Mouse (Mus musculus): ENCODE measurements around the gene Tex44. TPM values are rescaled to one million over a fixed set of nuclear protein-coding genes. Genes with fewer than 3 reads are reported as not detected.
A peak's percentile ranks its signal among the peaks of the same experiment; 100 is the strongest.

Tex44 gene
- total RNA-seq, 2 experiments from 2014 or later, result not detected

GRCm38 (mm10) chr1:86443386-86444172 lies 17.4 kb downstream of the Tex44 start:
- no peak for DNase-seq (ENCODE audit: low spot score in 2 of 2)

DNA sequence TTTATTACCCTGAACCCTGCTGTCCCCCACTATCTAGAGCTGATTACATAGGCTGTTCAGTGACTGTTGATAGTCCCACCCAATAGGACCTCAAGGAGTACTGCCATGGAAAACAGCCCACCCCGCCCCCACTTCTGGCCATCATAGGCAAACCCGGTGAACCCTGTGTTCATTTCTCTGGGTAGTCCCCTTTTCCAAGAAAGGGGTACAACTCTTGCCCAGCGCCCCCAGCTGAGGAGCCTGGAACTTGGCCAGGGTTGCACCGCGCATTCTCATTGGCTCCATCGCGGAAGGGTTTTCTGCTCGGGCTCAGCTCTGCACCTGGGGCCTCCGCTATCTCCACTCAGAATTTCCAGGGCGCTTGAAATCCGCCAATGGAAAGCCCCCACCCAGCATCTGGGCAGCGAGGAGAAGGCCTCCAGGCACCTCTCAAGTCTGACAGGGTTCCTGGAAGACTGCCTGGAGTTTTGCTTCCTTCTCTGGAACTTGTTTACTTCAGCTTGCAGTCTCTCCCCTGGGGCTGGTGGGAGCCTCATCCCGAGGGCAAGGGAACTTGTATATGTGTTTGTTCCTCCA lies 21.6 kb downstream of the Tex44 start:
- peak in 1 of 2 experiments; percentile 46 for DNase-seq (ENCODE audit: low spot score in 2 of 2)

DNA sequence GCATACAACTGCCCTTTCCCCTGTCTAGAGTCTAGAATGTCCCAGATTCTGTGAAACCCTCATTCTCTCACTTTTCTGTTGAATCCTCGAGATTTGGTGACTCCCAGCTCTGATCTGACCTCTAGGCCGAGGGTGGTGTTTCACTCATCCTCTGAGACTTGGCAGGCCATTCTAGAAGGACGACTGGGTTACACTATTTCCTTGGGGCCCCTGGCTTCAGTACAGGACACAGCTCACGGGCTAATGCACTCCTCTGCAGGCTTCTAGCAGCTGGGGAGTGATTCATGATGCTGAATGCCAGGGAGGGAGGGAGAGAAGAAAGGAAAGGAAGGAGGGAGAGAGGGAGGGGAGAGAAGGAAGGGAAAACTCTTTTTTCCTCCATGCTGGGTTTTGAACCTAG lies 22.1 kb downstream of the Tex44 start:
- DNase-seq (ENCODE audit: low spot score in 2 of 2), result peak in 1 of 2 experiments; percentile 34

DNA sequence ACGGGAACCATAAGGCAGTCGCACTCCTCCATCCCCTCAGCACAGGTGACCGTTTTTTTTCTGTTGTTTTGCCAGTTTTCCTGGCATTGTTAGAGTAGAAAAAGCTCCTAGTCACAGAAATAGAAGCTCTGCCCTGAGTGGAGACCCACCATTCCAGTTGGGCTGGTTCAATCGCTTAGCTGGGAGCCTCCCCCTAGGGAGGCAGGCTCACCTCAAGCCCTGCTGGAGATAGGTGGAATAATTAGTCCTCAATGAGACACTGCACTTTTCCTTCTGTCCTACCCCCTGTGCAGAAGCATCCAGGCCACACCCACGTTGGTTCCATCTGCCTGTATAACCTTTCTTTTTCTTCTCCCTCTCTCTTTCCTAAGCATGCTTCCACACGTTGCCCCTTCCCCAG lies 23.8 kb downstream of the Tex44 start:
- no peak for DNase-seq (ENCODE audit: low spot score in 2 of 2)

GRCm38 (mm10) chr1:86452713-86453112 lies 26.6 kb downstream of the Tex44 start:
- no peak for DNase-seq (ENCODE audit: low spot score in 2 of 2)

DNA sequence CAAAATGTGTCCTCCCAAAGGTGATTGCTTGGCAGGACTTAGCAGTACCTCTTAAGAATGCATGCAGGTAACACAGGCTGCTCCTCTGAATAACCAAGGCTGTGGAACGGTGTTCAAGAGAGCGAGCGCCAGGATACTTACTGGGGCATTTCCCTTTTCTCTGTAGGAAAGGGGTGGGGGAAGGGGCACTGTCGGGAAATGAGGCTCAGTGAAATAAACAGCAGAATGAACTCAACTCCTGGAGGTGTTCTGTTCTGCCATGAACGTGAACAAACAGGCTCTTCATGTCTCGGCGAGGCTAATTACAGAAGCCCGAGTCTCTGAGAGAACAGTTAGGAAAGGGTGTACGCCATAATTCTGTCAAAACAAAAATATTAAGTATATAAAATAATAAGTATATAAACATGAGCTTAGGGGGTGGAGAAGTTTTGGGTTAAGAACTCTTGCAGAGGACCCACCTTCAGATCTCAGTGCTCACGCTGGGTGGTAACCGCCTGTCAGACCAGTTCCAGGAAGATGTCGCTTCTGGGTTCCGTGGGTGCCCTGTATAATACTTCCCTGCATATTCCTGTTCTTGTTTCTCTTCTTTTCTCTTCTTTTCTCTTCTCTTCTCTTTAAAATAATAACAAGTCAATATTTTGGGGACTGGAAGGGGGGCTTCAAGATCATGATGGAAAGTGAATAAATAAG lies 30.9 kb downstream of the Tex44 start:
- DNase-seq (ENCODE audit: low spot score in 2 of 2), result no peak

DNA sequence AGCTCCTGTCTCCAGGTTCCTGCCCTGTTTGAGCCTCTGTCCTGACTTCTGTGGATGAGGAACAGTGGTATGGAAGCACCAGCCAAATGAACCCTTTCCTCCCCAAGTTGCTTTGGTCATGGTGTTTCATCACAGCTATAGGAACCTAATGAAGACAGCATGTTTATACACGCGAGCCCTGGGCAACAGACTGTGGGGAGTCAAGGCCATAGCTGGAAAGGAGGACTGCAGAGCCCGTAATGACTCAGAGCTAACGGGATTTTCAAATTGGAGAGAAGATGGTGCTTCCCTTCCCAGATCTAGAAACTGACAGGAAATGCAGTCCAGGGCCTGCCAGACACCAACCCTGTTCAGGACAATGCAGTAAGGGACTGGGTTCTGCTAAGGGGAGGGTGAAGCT lies 33.2 kb downstream of the Tex44 start:
- DNase-seq (ENCODE audit: low spot score in 2 of 2), result no peak

DNA sequence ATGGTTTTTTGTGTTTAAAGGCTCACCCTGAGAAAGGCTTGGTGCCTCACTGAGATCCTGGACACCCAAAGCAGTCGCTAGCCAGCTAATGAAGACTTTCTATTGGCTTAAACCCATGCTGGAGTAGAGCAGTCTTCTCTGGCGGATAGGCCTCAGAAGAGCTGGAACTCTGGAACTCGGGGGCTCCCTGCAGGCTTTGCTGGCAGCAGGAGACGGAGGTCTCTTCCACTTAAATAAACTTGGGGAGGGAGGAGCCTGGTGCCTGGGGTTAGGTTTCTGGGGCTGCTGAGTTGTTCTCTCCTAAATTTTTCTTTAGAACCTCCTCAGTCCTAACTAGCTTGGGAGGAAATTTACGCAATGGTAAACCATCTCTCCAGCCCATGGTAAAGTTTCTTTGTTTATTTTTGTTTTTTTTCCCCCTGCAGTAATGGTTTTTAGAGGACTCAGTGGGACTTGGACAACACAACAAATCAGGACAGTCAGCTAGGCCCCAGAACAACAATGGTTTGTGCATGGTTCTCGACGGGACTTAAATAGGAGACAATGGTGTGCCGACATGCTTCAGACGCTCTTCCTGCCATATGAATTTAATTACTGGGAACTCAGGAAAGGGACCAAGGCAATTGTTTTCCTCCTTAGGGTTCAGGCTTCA lies 38.2 kb downstream of the Tex44 start:
- no peak for DNase-seq (ENCODE audit: low spot score in 2 of 2)

- peak in 1 of 2 experiments; percentile 19 for DNase-seq (ENCODE audit: low spot score in 2 of 2)
Measured at GRCm38 (mm10) chr1:86464875-86465224, 38.7 kb downstream of the Tex44 start.

- no peak for DNase-seq (ENCODE audit: low spot score in 2 of 2)
Measured at GRCm38 (mm10) chr1:86467416-86467815, 41.3 kb downstream of the Tex44 start.

- no peak for DNase-seq (ENCODE audit: low spot score in 2 of 2)
Measured at GRCm38 (mm10) chr1:86469876-86470275, 43.7 kb downstream of the Tex44 start.

DNA sequence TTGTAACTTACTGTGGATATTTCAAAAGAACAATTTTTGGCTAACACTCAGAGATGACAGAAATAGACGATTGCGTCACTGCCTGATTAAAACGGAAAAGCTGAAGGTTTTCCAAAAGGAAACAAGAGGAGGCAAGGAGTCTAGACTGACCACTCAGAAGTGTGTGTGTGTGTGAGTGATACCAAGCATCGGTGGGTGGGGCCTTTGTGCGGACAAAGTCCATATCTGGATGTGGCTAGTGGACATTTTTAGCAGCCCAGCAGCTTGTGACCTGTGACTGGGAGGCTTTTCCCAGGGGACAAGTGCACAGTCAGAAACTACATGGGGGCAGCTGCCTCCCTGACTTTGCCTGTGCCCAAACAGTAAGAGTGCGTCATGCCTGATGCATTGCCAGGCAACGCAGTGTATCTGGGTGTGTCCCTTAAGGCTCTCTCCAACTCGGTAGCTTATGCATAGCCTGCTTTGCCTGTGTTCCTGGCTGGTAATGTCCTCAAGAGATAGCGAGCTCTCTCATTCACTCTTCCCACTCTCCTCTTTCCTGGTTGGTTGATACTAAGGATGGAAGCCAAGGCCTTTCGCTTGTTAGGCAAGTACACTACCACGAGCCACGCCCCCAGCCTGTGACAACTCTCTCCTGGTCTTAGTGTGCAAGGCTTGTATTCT lies 44.5 kb downstream of the Tex44 start:
- peak in 1 of 2 experiments; percentile 70 for DNase-seq (ENCODE audit: low spot score in 2 of 2)

DNA sequence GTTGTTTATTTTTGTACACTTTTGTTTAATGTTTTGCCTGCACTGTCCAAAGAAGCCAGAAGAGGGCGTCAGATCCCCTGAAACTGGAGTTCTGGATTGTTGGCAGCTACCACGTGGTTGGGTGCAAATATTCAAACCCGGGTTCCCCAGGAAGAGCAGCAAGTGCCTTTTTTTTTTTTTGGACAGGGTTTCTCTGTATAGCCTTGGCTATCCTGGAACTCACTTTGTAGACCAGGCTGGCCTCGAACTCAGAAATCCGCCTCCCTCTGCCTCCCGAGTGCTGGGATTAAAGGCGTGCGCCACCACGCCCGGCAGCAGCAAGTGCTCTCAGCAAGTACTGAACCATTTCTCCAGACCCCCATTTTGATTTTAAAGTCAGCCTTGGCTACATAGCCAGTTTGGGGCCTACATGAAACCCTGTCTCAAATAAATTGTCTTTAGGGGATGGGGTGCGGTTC lies 45.4 kb downstream of the Tex44 start:
- peak in 1 of 2 experiments; percentile 44 for DNase-seq (ENCODE audit: low spot score in 2 of 2)

DNA sequence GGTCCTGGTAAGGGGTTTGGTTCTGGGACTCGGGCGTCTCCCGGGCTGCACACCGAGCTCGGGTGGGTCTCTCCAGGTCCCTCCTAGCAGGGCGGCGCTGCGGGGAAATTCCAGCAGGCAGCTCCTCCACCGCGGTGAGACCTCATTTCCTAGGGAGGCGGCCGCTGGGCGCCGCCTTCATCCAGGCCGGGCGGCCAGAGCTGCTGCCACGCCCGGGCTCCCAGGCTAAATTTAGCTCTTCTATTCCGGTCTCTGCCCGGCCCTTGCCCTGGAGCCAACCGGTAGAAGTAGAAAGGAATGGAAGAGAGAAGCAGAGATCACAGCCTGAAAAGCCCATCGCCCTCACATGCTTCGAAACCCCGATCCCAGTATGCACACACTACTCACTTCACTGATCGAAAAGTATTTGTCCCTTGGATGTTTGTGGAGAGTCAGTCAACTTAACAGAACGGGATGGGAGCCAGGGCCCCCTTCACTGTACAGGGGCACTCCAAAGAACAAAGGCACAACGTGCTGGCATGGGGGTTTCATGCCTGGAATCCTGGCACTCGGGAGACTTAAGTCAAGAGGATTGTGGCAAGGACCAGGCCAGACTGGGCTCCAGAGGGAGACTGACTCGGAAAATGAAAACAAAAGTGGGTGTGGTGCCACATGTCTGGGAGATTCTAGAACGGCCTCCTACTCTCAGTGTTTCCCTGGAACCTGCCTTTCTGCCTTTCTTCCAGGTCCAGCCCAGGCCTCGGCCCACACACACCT lies 46.2 kb downstream of the Tex44 start:
- peak; percentile 63 to 75 for DNase-seq (ENCODE audit: low spot score in 2 of 2)

GRCm38 (mm10) chr1:86473109-86473760 lies 47.1 kb downstream of the Tex44 start:
- no peak for DNase-seq (ENCODE audit: low spot score in 2 of 2)

Other genes with a start within 250 kb of the Tex44 start
- gene B3gnt7, start 123.5 kb upstream of the Tex44 start, total RNA-seq (2021), result under 1 TPM; 0.54 to 0.65 TPM
- 100 to 1,000 TPM; 185 to 230 TPM for gene Ncl, start 66.9 kb upstream of the Tex44 start, total RNA-seq (2021)
- gene Nmur1, start 101 bp upstream of the Tex44 start, total RNA-seq (2021), result not detected
- gene Ptma, start 100.4 kb downstream of the Tex44 start, total RNA-seq (2021), result 100 to 1,000 TPM; 655 to 661 TPM
- 10 to 100 TPM; 52.1 to 53.6 TPM for gene Pde6d, start 156.3 kb downstream of the Tex44 start, total RNA-seq (2021)
- gene Cops7b, start 156.6 kb downstream of the Tex44 start, total RNA-seq (2021), result 10 to 100 TPM; 15.7 to 16.8 TPM
- gene Nppc, start 244.2 kb downstream of the Tex44 start, total RNA-seq (2021), result 1 to 10 TPM; 3.9 to 6.8 TPM